Mouse (Mus musculus): ENCODE results near the gene Zfp280b. TPM values are rescaled to one million over a fixed set of nuclear protein-coding genes. Genes with fewer than 3 reads are reported as not detected.

Gene Zfp280b
- total RNA-seq, 2 experiments from 2014 or later: 15.0 to 15.8 TPM

- H3K4me3 ChIP-seq: peak overlapping the region; percentile 90
- DNase-seq (ENCODE audit: extremely low spot score in 1 of 2, low spot score in 2 of 2): peak in 1 of 2 experiments; percentile 11
- no peak for TF ChIP-seq CTCF (IDR thresholded peaks at IDR 0.05)
- intact Hi-C loops (cut with DNase I): no loop called here
- H3K27ac ChIP-seq: peak overlapping the region; percentile 69
Measured at GRCm38 (mm10) chr10:76031511-76032401, 694 bp upstream of the Zfp280b start.

- Histone ChIP-seq H3K27ac (peak overlapping the region; percentile 72; the same call in 1 of the 2 replicates), H3K4me3 (peak overlapping the region; percentile 90)
- intact Hi-C loops (cut with DNase I): no loop called here
- DNase-seq (ENCODE audit: extremely low spot score in 1 of 2, low spot score in 2 of 2): no peak
- TF ChIP-seq CTCF (IDR thresholded peaks at IDR 0.05): no peak
Measured at GRCm38 (mm10) chr10:76033119-76033455, 637 bp downstream of the Zfp280b start.

GRCm38 (mm10) chr10:76034001-76034600, 1.7 kb downstream of the Zfp280b start:
- intact Hi-C loops (cut with DNase I): no loop called here
- Histone ChIP-seq H3K4me3 (no peak overlapping the region), H3K27ac (no peak overlapping the region)
- TF ChIP-seq CTCF (IDR thresholded peaks at IDR 0.05): no peak
- no peak for DNase-seq (ENCODE audit: extremely low spot score in 1 of 2, low spot score in 2 of 2)

- H3K27ac ChIP-seq: no peak overlapping the region
- intact Hi-C loops (cut with DNase I): no loop called here
- no peak for DNase-seq (ENCODE audit: extremely low spot score in 1 of 2, low spot score in 2 of 2)
- no peak for TF ChIP-seq CTCF (IDR thresholded peaks at IDR 0.05)
- H3K4me3 ChIP-seq: no peak overlapping the region
Measured at GRCm38 (mm10) chr10:76035277-76035676, 2.8 kb downstream of the Zfp280b start.

GRCm38 (mm10) chr10:76036962-76037361, 4.5 kb downstream of the Zfp280b start:
- H3K4me3 ChIP-seq: no peak overlapping the region
- H3K27ac ChIP-seq: no peak overlapping the region
- intact Hi-C loops (cut with DNase I): no loop called here
- TF ChIP-seq CTCF (IDR thresholded peaks at IDR 0.05): no peak
- no peak for DNase-seq (ENCODE audit: extremely low spot score in 1 of 2, low spot score in 2 of 2)

- no peak for DNase-seq (ENCODE audit: extremely low spot score in 1 of 2, low spot score in 2 of 2)
- Histone ChIP-seq H3K4me3 (no peak overlapping the region), H3K27ac (no peak overlapping the region)
- no peak for TF ChIP-seq CTCF (IDR thresholded peaks at IDR 0.05)
- intact Hi-C loops (cut with DNase I): no loop called here
Measured at GRCm38 (mm10) chr10:76045343-76045742, 12.9 kb downstream of the Zfp280b start.

- intact Hi-C loops (cut with DNase I): no loop called here
- Histone ChIP-seq H3K27ac (no peak overlapping the region), H3K4me3 (no peak overlapping the region)
- no peak for DNase-seq (ENCODE audit: extremely low spot score in 1 of 2, low spot score in 2 of 2)
- no peak for TF ChIP-seq CTCF (IDR thresholded peaks at IDR 0.05)
Measured at GRCm38 (mm10) chr10:76046754-76047153, 14.3 kb downstream of the Zfp280b start.

GRCm38 (mm10) chr10:76047182-76047869, 14.9 kb downstream of the Zfp280b start:
- intact Hi-C loops (cut with DNase I): no loop called here
- DNase-seq (ENCODE audit: extremely low spot score in 1 of 2, low spot score in 2 of 2): no peak
- Histone ChIP-seq H3K4me3 (no peak overlapping the region), H3K27ac (no peak overlapping the region)
- TF ChIP-seq CTCF (IDR thresholded peaks at IDR 0.05): no peak

GRCm38 (mm10) chr10:76048967-76049366, 16.5 kb downstream of the Zfp280b start:
- H3K27ac ChIP-seq: no peak overlapping the region
- no peak overlapping the region for H3K4me3 ChIP-seq
- intact Hi-C loops (cut with DNase I): no loop called here
- no peak for TF ChIP-seq CTCF (IDR thresholded peaks at IDR 0.05)
- no peak for DNase-seq (ENCODE audit: extremely low spot score in 1 of 2, low spot score in 2 of 2)

GRCm38 (mm10) chr10:76051860-76052259, 19.4 kb downstream of the Zfp280b start:
- intact Hi-C loops (cut with DNase I): no loop called here
- no peak for TF ChIP-seq CTCF (IDR thresholded peaks at IDR 0.05)
- Histone ChIP-seq H3K4me3 (no peak overlapping the region), H3K27ac (no peak overlapping the region)
- DNase-seq (ENCODE audit: extremely low spot score in 1 of 2, low spot score in 2 of 2): no peak

- no peak for DNase-seq (ENCODE audit: extremely low spot score in 1 of 2, low spot score in 2 of 2)
- no peak overlapping the region for H3K27ac ChIP-seq
- TF ChIP-seq CTCF (IDR thresholded peaks at IDR 0.05): no peak; the same call in 1 of the 2 replicates
- H3K4me3 ChIP-seq: no peak overlapping the region
- intact Hi-C loops (cut with DNase I): no loop called here
Measured at GRCm38 (mm10) chr10:76062439-76062838, 30.0 kb downstream of the Zfp280b start.
